Mouse (Mus musculus) midbrain, embryonic 11.5 days (tissue): ENCODE measurements at regions not wholly inside any gene's neighbourhood (a gene's known extent, or its start where the extent isn't known, plus 50 kb on each side); places are given as distances from the start of the nearest gene placed in this dataset.

Source experiments
- ATAC-seq: fragments of 200-750 bp; cut with Nextera tagmentation; 2 replicates; pipeline ENCODE4 v1.8.0; 2017; ENCODE audit warnings: moderate TSS enrichment, moderate library complexity; ENCODE audit not compliant: low FRiP score
- DNase-seq: peaks from one replicate; pipeline ENCODE4 v3.0.0; 2015; ENCODE audit warnings: low spot score; ENCODE audit errors: missing footprints
- H3K27ac ChIP-seq: fragments of 300-500 bp; sonication (generic); 2 replicates; pipeline ENCODE4 v1.5.1; 2014; ENCODE audit warnings: low read depth, low read length
- H3K27me3 ChIP-seq: fragments of 300-500 bp; sonication (generic); 2 replicates; pipeline ENCODE4 v1.6.1; 2014; ENCODE audit warnings: mild to moderate bottlenecking, low read length, moderate library complexity, mixed read lengths; ENCODE audit not compliant: control insufficient read depth, insufficient read depth
- H3K36me3 ChIP-seq: fragments of 300-500 bp; sonication (generic); 2 replicates; pipeline ENCODE4 v1.6.1; 2014; ENCODE audit warnings: mild to moderate bottlenecking, low read length, moderate library complexity, mixed read lengths; ENCODE audit not compliant: control insufficient read depth, insufficient read depth
- H3K4me1 ChIP-seq: fragments of 300-500 bp; sonication (generic); 2 replicates; pipeline ENCODE4 v1.6.1; 2014; ENCODE audit warnings: low read length; ENCODE audit not compliant: control insufficient read depth, insufficient read depth
- H3K4me2 ChIP-seq: fragments of 300-500 bp; sonication (generic); 2 replicates; pipeline ENCODE4 v1.6.1; 2014; ENCODE audit warnings: mild to moderate bottlenecking, moderate library complexity
- H3K4me3 ChIP-seq: fragments of 300-500 bp; sonication (generic); 2 replicates; pipeline ENCODE4 v1.5.1; 2014; ENCODE audit warnings: low read depth, low read length
- H3K9ac ChIP-seq: fragments of 300-500 bp; sonication (generic); 2 replicates; pipeline ENCODE4 v1.6.1; 2014; ENCODE audit warnings: low read length
- H3K9me3 ChIP-seq: fragments of 300-500 bp; sonication (generic); 2 replicates; pipeline ENCODE4 v1.6.1; 2016; ENCODE audit warnings: low read length; ENCODE audit not compliant: control insufficient read depth
- WGBS: fragments of 180-500 bp; shearing (Covaris S2); extraction: QIAGEN DNeasy Blood & Tissue Kit; methylation state at CpG from one replicate; pipeline ENCODE4 v1.1.7; 2014; 5-methylcytosine and 5-hydroxymethylcytosine counted together

GRCm38 (mm10) chr13:82508176-82508575, 725.3 kb downstream of the Cetn3 start:
- no peak overlapping the region for H3K4me2 ChIP-seq
- H3K9ac ChIP-seq = no peak overlapping the region
- H3K27ac ChIP-seq = no peak overlapping the region
- ATAC-seq = no peak
- no peak for DNase-seq
- H3K4me3 ChIP-seq = no peak overlapping the region
- no peaks in the 10 kb centered on the region for H3K36me3 ChIP-seq
- H3K4me1 ChIP-seq = no peaks in the 10 kb centered on the region
- H3K9me3 ChIP-seq = no peaks in the 10 kb centered on the region
- no peaks in the 10 kb centered on the region for H3K27me3 ChIP-seq
- 81% methylated on average over 2 of the region's 2 CpGs for WGBS

DNA sequence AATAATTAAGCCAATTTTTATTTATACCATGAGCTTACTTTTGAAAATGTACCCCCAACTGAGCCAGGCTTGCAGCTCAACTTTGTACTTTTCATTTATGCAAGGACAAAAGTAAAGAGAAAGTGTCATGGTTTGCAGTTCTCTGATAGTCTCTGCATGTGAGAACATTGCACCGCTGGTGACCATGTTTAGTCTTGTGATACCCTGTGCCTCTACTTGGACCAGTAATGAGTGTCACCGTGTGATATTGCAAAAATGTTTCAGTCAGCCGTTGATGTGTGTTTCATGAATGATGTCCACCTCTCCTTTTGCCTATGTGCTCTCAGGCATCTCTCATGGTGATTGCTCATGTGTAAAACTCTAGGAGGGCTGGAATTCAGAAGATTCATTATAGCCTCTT, 726.6 kb downstream of the Cetn3 start:
- ATAC-seq = peak; percentile 53; the same call in 1 of the 2 replicates

More for the DNA sequence above, 726.6 kb downstream of the Cetn3 start:
- Histone ChIP-seq H3K9ac (no peak overlapping the region), H3K4me3 (no peak overlapping the region), H3K36me3 (no peaks in the 10 kb centered on the region), H3K4me1 (no peaks in the 10 kb centered on the region), H3K4me2 (no peak overlapping the region), H3K27ac (no peak overlapping the region), H3K9me3 (no peaks in the 10 kb centered on the region), H3K27me3 (no peaks in the 10 kb centered on the region)
- no peak for DNase-seq
- 78% methylated on average over 3 of the region's 3 CpGs for WGBS
